Mouse (Mus musculus) megakaryocyte, adult 5-6 weeks (primary cell): ENCODE data around the gene Palld. TPM values are rescaled to one million over a fixed set of nuclear protein-coding genes. Genes with fewer than 3 reads are reported as not detected.

ENCODE experiments used
- ATAC-seq: 2 replicates; pipeline ENCODE4 v1.8.0; 2016; ENCODE audit warnings: mild to moderate bottlenecking, inconsistent platforms; ENCODE audit not compliant: poor library complexity, severe bottlenecking
- total RNA-seq, 2 experiments: library from RNA; stranded (forward) in 1 of 2; stranded (reverse) in 1 of 2; fragments of 153-499, 151-499 nt in 1 of 2; fragments of 221-1000, 200-1000 nt in 1 of 2; gene quantifications; 2 replicates each; pipeline versions ENCODE4 v1.2.3 to v1.2.4; 2015 to 2017

The Palld gene
- total RNA-seq, 2 experiments from 2014 or later: 0.44 to 1.3 TPM

DNA sequence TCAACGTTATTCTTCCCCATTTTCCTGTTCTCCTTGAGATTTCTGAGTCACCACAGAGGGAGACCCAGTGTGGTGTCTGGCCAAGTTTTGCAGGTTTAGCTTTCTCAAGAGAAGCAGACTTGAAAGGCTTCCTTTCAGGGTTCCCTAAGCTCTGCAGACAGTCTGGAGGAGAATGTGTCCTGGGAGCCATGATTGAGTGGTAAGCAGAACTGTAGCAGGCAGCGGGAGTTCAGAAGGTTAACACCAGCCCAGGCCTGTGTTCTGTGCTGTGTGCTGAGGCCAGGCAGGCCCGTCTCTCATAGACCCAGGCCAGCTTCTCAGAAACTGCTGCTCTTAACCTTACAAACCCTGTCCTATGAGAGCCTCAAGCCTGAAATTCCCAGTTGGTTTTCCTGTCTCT, 263.5 kb downstream of the Palld start:
- no peak for ATAC-seq

GRCm38 (mm10) chr8:61637736-61638135, 264.8 kb downstream of the Palld start:
- no peak for ATAC-seq

- ATAC-seq: no peak
Observed at GRCm38 (mm10) chr8:61634811-61635210, 267.7 kb downstream of the Palld start.

GRCm38 (mm10) chr8:61632331-61632730, 270.2 kb downstream of the Palld start:
- ATAC-seq: no peak

DNA sequence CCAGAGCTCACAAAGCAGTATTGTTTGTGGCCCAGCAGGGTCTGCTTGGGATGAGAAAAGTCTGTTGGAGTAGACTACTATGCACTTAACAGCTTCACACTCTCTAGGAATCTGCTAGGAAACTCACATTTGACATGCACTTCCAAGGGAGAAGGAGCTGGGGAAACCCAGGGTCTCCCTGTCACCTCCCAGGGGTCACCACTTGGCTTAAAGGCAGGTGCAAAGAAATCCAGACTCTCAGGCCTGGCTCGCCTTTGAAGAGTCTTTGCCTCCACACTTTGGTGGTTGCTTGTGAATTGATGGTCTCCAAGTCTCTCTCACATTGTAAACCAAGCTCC, 272.9 kb downstream of the Palld start:
- no peak for ATAC-seq

- no peak for ATAC-seq
Observed at GRCm38 (mm10) chr8:61628938-61629630, 273.4 kb downstream of the Palld start.

DNA sequence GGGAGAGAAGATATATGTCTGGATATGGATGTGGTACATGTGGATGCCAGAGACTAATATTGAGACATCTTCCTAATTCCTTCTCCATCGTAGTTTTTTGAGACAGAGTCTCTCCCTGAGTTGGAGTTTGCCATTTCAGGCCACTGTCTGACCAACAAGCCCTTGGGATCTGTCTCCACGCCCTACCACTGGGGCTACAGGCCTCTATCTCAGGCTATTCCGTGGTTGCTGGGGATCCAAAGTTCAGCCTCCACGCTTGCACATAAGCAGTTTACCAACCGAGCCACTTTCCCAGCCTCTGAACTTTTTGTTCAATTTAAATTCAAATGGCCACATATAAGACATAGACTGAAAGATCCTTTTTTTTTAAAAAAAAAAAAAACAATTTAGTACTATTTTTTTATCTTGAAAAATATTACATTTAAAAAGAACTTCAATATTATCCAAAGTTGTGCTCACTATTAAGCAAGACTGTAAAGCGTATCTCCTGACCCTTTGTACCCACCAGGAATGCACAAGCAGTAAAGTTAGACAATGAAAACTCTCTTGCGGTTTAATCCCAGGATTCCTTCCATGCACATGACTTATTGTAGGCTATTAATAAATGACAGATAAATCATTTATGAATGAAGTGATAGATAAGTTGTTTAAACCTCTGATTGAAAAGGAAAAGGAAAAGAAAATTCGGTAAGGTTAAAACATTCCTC, 276.1 kb downstream of the Palld start:
- ATAC-seq: no peak

GRCm38 (mm10) chr8:61625656-61626210, 276.8 kb downstream of the Palld start:
- ATAC-seq: no peak

GRCm38 (mm10) chr8:61623485-61624417, 278.7 kb downstream of the Palld start:
- ATAC-seq: no peak

DNA sequence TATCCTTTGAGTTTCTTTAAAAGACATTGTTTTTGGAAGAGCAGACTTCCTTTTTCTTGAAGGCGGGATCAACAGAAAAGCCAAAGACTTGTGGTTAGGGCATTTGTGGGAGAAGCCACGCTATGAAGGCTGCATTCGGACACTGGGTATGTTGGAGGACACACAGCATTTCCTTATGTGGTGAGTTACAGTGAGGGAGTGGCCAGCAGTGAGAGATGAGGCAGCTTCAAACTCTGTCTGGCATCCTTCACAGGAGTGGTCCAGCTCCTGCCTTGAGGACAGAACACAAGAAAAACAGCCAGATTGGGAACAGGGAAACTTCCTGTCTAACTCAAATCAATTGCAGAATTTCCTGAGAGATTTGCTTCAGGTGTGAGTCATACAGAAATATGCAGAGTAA, 281.2 kb downstream of the Palld start:
- ATAC-seq: no peak

GRCm38 (mm10) chr8:61617651-61618050, 284.8 kb downstream of the Palld start:
- ATAC-seq: no peak

DNA sequence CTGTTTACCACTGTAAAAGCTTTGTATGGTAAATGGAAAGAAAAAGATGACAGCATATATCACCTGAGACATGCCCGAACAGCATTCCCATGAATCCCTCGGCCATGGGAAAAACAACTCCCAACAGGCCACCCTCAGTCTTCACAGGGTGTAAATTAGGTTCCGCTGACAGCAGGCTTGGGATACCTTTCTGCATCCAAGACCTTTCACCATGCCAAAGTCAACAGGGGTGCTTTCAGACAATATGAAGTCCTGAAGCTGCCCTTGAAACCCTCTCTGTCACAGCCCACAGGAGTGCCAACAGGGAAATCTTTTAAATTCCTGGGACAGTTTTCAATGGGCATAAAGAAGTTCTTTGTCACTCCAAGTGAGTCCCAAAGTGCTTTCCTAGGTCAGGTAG, 285.4 kb downstream of the Palld start:
- ATAC-seq: no peak

GRCm38 (mm10) chr8:61615711-61616697, 286.5 kb downstream of the Palld start:
- ATAC-seq: no peak

- no peak for ATAC-seq
Observed at GRCm38 (mm10) chr8:61611741-61612140, 290.7 kb downstream of the Palld start.

DNA sequence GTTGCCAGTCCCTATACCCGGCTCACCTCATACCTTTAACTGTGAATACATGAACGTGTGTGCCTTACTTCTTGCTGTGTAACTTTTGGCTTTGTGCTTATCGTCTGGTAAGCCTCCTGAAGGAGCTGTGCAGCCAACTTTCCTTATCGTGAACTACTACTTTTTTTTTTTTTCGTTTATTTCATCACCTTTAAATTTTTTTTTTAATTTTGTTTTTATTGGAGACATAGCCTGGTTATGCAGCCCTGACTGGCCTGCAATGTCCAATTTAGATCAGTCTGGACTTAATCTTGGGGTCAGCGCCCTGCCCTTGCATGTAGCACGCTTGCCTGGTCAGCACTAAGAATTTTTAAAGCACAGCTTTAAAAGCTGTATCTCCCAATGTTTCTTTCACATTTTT, 291.4 kb downstream of the Palld start:
- no peak for ATAC-seq

GRCm38 (mm10) chr8:61610546-61610945, 291.9 kb downstream of the Palld start:
- no peak for ATAC-seq

DNA sequence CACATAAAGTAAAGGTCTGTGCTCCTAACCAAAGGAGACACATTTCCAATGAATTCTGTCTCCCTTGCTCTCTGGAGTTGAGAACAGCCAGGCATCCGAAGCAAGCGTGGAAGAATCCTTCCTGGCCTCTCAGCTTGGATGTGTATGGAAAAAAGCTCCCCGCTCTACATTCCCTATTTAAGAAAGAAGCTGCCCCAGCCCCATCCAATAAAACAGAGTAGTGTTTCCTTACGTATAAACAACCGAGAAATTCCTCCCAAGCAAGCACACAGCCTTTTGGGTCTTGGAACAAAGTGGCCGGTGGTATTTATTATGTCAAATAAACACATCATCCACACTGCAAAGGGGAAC, 295.1 kb downstream of the Palld start:
- ATAC-seq: no peak

DNA sequence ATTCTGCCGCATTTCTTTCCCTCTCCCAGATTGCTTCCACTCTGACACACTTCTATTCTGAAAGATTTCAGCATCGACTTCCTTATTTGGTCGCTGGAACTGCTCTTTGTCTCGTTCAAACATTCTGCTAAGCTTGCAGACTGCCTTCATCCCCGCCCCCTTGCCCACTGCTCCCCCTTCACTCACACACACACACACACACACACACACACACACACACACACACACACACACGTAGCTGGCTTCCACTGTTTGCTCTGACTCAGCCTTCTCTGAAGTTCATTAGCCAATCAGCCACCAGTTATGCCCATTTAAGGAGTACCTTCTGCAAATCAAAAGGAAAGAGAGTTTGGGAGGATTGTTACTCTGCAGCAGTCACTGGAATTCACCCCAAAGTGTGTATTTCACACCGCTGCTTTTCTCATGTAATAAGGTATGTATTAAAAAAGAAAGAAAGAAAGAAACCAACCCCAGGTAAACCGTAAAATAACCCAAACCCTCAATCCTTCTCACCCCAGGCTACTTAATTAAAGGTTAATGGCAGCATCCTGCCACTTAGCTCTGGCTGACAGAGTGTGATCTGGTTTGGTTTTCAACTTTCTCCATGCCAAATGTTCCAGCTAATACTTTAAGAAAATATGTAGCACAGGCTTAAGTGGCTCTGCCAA, 295.6 kb downstream of the Palld start:
- peak; percentile 89 for ATAC-seq

DNA sequence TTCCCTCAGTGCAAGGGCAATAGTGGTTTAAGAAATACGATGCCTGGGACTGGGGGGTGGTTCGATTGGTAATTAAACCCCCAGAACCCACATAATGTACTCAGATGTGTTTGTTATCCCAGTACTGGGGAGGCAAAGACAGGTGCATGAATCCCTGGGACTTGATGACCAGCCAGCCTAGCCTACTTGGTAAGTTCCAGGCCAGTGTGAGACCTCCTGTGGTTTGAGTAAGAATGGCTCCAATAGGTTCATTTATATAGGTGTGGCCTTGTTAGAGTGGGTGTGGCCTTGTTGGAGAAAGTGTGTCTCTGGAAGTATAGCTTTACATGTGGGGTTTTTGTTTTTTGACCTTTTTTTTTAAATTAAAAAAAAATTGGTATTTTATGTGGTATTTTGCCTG, 297.6 kb downstream of the Palld start:
- no peak for ATAC-seq

- no peak for ATAC-seq
Observed at GRCm38 (mm10) chr8:61596889-61597288, 305.6 kb downstream of the Palld start.
